Mouse (Mus musculus): ENCODE measurements around the gene Gm20388. TPM values are rescaled to one million over a fixed set of nuclear protein-coding genes. Genes with fewer than 3 reads are reported as not detected.

Gm20388 gene
- polyA plus RNA-seq, 1 experiment, result 23.9 TPM

- TF ChIP-seq POLR2A (IDR thresholded peaks at IDR 0.05; ENCODE audit: extremely low read depth, insufficient read depth, low read length) (no peak), CTCF (IDR thresholded peaks at IDR 0.05; ENCODE audit: extremely low read depth, insufficient read depth, low read length) (no peak)
- no peak overlapping the region for H3K4me3 ChIP-seq (ENCODE audit: insufficient read depth, low read length)
- H3K27ac ChIP-seq (ENCODE audit: insufficient read depth, low read length), result no peak overlapping the region
- no peaks in the 10 kb centered on the region for H3K4me1 ChIP-seq (ENCODE audit: control insufficient read depth, insufficient read depth, low read length)
These were observed 3380.0 kb downstream of the Gm20388 start for GRCm38 (mm10) chr8:123290679-123291078.

GRCm38 (mm10) chr8:123291716-123292115 is 3381.1 kb downstream of the Gm20388 start:
- H3K4me1 ChIP-seq (ENCODE audit: control insufficient read depth, insufficient read depth, low read length), result no peaks in the 10 kb centered on the region
- H3K4me3 ChIP-seq (ENCODE audit: insufficient read depth, low read length), result no peak overlapping the region
- TF ChIP-seq CTCF (IDR thresholded peaks at IDR 0.05; ENCODE audit: extremely low read depth, insufficient read depth, low read length) (no peak), POLR2A (IDR thresholded peaks at IDR 0.05; ENCODE audit: extremely low read depth, insufficient read depth, low read length) (no peak)

GRCm38 (mm10) chr8:123292281-123292680 is 3381.6 kb downstream of the Gm20388 start:
- Histone ChIP-seq H3K4me1 (ENCODE audit: control insufficient read depth, insufficient read depth, low read length) (no peaks in the 10 kb centered on the region), H3K27ac (ENCODE audit: insufficient read depth, low read length) (no peak overlapping the region), H3K4me3 (ENCODE audit: insufficient read depth, low read length) (no peak overlapping the region)
- TF ChIP-seq POLR2A (IDR thresholded peaks at IDR 0.05; ENCODE audit: extremely low read depth, insufficient read depth, low read length), result no peak
- no peak for TF ChIP-seq CTCF (IDR thresholded peaks at IDR 0.05; ENCODE audit: extremely low read depth, insufficient read depth, low read length)

More at GRCm38 (mm10) chr8:123291716-123292115, 3381.1 kb downstream of the Gm20388 start:
- no peak overlapping the region for H3K27ac ChIP-seq (ENCODE audit: insufficient read depth, low read length)

- Histone ChIP-seq H3K4me1 (ENCODE audit: control insufficient read depth, insufficient read depth, low read length) (no peaks in the 10 kb centered on the region), H3K4me3 (ENCODE audit: insufficient read depth, low read length) (no peak overlapping the region), H3K27ac (ENCODE audit: insufficient read depth, low read length) (no peak overlapping the region)
- no peak for TF ChIP-seq POLR2A (IDR thresholded peaks at IDR 0.05; ENCODE audit: extremely low read depth, insufficient read depth, low read length)
- no peak for TF ChIP-seq CTCF (IDR thresholded peaks at IDR 0.05; ENCODE audit: extremely low read depth, insufficient read depth, low read length)
These were observed 3382.1 kb downstream of the Gm20388 start for GRCm38 (mm10) chr8:123292785-123293184.

GRCm38 (mm10) chr8:123298301-123298700 is 3387.7 kb downstream of the Gm20388 start:
- no peak overlapping the region for H3K4me3 ChIP-seq (ENCODE audit: insufficient read depth, low read length)
- no peaks in the 10 kb centered on the region for H3K4me1 ChIP-seq (ENCODE audit: control insufficient read depth, insufficient read depth, low read length)
- H3K27ac ChIP-seq (ENCODE audit: insufficient read depth, low read length), result no peak overlapping the region
- no peak for TF ChIP-seq CTCF (IDR thresholded peaks at IDR 0.05; ENCODE audit: extremely low read depth, insufficient read depth, low read length)
- TF ChIP-seq POLR2A (IDR thresholded peaks at IDR 0.05; ENCODE audit: extremely low read depth, insufficient read depth, low read length), result no peak

- TF ChIP-seq POLR2A (IDR thresholded peaks at IDR 0.05; ENCODE audit: extremely low read depth, insufficient read depth, low read length) (no peak), CTCF (IDR thresholded peaks at IDR 0.05; ENCODE audit: extremely low read depth, insufficient read depth, low read length) (no peak)
- Histone ChIP-seq H3K4me1 (ENCODE audit: control insufficient read depth, insufficient read depth, low read length) (no peaks in the 10 kb centered on the region), H3K27ac (ENCODE audit: insufficient read depth, low read length) (no peak overlapping the region), H3K4me3 (ENCODE audit: insufficient read depth, low read length) (no peak overlapping the region)
These were observed 3398.1 kb downstream of the Gm20388 start for GRCm38 (mm10) chr8:123308738-123309137.

- Histone ChIP-seq H3K4me3 (ENCODE audit: insufficient read depth, low read length) (peak overlapping the region; percentile 24), H3K27ac (ENCODE audit: insufficient read depth, low read length) (no peak overlapping the region), H3K4me1 (ENCODE audit: control insufficient read depth, insufficient read depth, low read length) (no peaks in the 10 kb centered on the region)
- no peak for TF ChIP-seq CTCF (IDR thresholded peaks at IDR 0.05; ENCODE audit: extremely low read depth, insufficient read depth, low read length)
- TF ChIP-seq POLR2A (IDR thresholded peaks at IDR 0.05; ENCODE audit: extremely low read depth, insufficient read depth, low read length), result no peak
These were observed 3407.3 kb downstream of the Gm20388 start for GRCm38 (mm10) chr8:123317781-123318466.

- Histone ChIP-seq H3K27ac (ENCODE audit: insufficient read depth, low read length) (no peak within 1 kb of the TSS), H3K4me1 (ENCODE audit: control insufficient read depth, insufficient read depth, low read length) (no peaks in the 10 kb centered on the region)
These were observed 3407.8 kb downstream of the Gm20388 start, which contains the start of gene Fanca for GRCm38 (mm10) chr8:123318467-123318911. Fanca (minus strand) TSS chr8:123318576.

GRCm38 (mm10) chr8:123319522-123320164 is 3409.0 kb downstream of the Gm20388 start:
- H3K4me3 ChIP-seq (ENCODE audit: insufficient read depth, low read length), result no peak overlapping the region
- H3K4me1 ChIP-seq (ENCODE audit: control insufficient read depth, insufficient read depth, low read length), result no peaks in the 10 kb centered on the region
- no peak overlapping the region for H3K27ac ChIP-seq (ENCODE audit: insufficient read depth, low read length)
- TF ChIP-seq CTCF (IDR thresholded peaks at IDR 0.05; ENCODE audit: extremely low read depth, insufficient read depth, low read length), result peak; percentile 55
- TF ChIP-seq POLR2A (IDR thresholded peaks at IDR 0.05; ENCODE audit: extremely low read depth, insufficient read depth, low read length), result no peak

More at GRCm38 (mm10) chr8:123318467-123318911, 3407.8 kb downstream of the Gm20388 start, which contains the start of gene Fanca:
- peak within 1 kb of the TSS; percentile 24 for H3K4me3 ChIP-seq (ENCODE audit: insufficient read depth, low read length)
- TF ChIP-seq POLR2A (IDR thresholded peaks at IDR 0.05; ENCODE audit: extremely low read depth, insufficient read depth, low read length), result peak; percentile 63; the same call in 1 of the 2 replicates
- TF ChIP-seq CTCF (IDR thresholded peaks at IDR 0.05; ENCODE audit: extremely low read depth, insufficient read depth, low read length), result no peak

All from cortical plate, adult 2 months (tissue).